Mouse (Mus musculus) midbrain, embryonic 15.5 days (tissue): ENCODE measurements around the gene Lipa. TPM values are rescaled to one million over a fixed set of nuclear protein-coding genes. Genes with fewer than 3 reads are reported as not detected.

Source experiments
- ATAC-seq: fragments of 200-750 bp; cut with Nextera tagmentation; replicated peaks from 2 replicates; pipeline ENCODE4 v1.8.0; 2017; ENCODE audit warnings: moderate TSS enrichment
- H3K27ac ChIP-seq: fragments of 300-500 bp; sonication (generic); 2 replicates; pipeline ENCODE4 v1.5.1; 2015; ENCODE audit warnings: mild to moderate bottlenecking, inconsistent platforms
- H3K27me3 ChIP-seq: fragments of 300-500 bp; sonication (generic); replicated peaks from 2 replicates; pipeline ENCODE4 v1.6.1; 2015; ENCODE audit warnings: inconsistent platforms
- H3K36me3 ChIP-seq: fragments of 300-500 bp; sonication (generic); replicated peaks from 2 replicates; pipeline ENCODE4 v1.6.1; 2015; ENCODE audit warnings: inconsistent platforms
- H3K4me1 ChIP-seq: fragments of 300-500 bp; sonication (generic); 2 replicates; pipeline ENCODE4 v1.6.1; 2015; ENCODE audit warnings: inconsistent platforms
- H3K4me2 ChIP-seq: fragments of 300-500 bp; sonication (generic); 2 replicates; pipeline ENCODE4 v1.6.1; 2015; ENCODE audit warnings: inconsistent platforms, mild to moderate bottlenecking, moderate library complexity
- H3K4me3 ChIP-seq: fragments of 300-500 bp; sonication (generic); 2 replicates; pipeline ENCODE4 v1.5.1; 2015; ENCODE audit warnings: mild to moderate bottlenecking, inconsistent platforms
- H3K9ac ChIP-seq: fragments of 300-500 bp; sonication (generic); 2 replicates; pipeline ENCODE4 v1.6.1; 2015; ENCODE audit warnings: mild to moderate bottlenecking, inconsistent platforms
- H3K9me3 ChIP-seq: fragments of 300-500 bp; sonication (generic); 2 replicates; pipeline ENCODE4 v1.6.1; 2016; ENCODE audit warnings: inconsistent platforms
- WGBS: fragments of 180-500 bp; shearing (Covaris S2); methylation state at CpG from one replicate; pipeline ENCODE4 v1.1.7; 2015; ENCODE audit warnings: mixed read lengths; 5-methylcytosine and 5-hydroxymethylcytosine counted together
- polyA plus RNA-seq: library from polyadenylated mRNA; unstranded; fragments of >200 nt; fragmentation: Nextera tagmentation; extraction: Ambion mirVana; gene quantifications from 2 replicates; pipeline ENCODE4 v1.2.1, GENCODE M21; 2015

Gene Lipa
- polyA plus RNA-seq = 22.8 and 24.0 TPM in 2 replicates

DNA sequence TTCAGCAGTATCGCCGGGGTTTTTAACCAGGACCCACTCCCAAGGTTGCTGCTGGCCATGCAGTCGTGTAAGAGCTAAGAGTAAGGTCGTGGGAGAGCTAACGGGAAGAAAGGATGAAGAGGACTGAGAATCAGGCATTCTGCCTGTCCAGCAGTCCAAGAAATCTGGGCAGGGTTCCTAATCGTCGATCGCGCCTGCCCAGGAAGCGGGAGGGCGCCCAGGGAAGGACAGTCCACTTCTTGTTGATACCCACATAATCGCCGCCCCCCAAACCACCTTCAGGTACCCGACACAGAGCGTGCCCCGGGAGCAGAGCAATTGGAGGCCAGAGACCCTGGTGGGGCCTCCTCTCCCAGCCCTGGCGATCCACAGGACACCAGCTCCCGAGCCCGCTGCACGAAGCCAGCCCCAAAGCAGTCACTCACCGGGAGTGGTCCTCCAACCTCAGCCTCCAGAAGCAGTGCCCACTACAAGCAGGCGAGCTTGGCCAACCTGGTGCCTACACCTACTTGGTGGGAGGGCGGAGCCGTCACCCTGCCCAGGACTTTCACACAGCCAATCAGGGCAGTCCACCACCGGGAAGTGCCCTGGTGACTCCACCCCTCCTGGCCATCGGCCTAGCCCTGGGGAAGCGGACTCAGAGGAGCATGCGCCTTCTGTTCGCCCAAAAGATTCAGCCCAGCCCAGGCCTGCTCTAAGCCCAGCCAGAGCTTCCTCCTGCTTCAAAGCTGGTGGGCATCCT, at the start of gene Lipa:
TSS of gene Lipa (minus strand) at position 534 of the 742 bp plus-strand sequence.
- WGBS = under 1% methylated on average over 28 of the region's 29 CpGs
- H3K36me3 ChIP-seq = no peaks in the 10 kb centered on the region
- peak within 1 kb of the TSS; percentile 77 for H3K4me3 ChIP-seq
- H3K9me3 ChIP-seq = no peaks in the 10 kb centered on the region
- peak within 1 kb of the TSS; percentile 79 for H3K9ac ChIP-seq
- H3K27me3 ChIP-seq = no peaks in the 10 kb centered on the region
- H3K4me1 ChIP-seq = peaks cover 13% of the 10 kb centered on the region
- peak within 1 kb of the TSS; percentile 88 for H3K4me2 ChIP-seq
- peak; percentile 100 for ATAC-seq
- H3K27ac ChIP-seq = peak within 1 kb of the TSS; percentile 76

- Histone ChIP-seq H3K9me3 (no peaks in the 10 kb centered on the region), H3K36me3 (no peaks in the 10 kb centered on the region), H3K27ac (no peak overlapping the region), H3K9ac (no peak overlapping the region), H3K4me3 (no peak overlapping the region), H3K4me1 (no peaks in the 10 kb centered on the region; the same call in 1 of the 2 replicates), H3K4me2 (no peak overlapping the region), H3K27me3 (no peaks in the 10 kb centered on the region)
- ATAC-seq = no peak
- WGBS = 94% methylated on average over 5 of the region's 5 CpGs
These were observed 46.4 kb upstream of the Lipa start for GRCm38 (mm10) chr19:34573650-34574049.

- Histone ChIP-seq H3K9ac (no peak overlapping the region), H3K4me1 (no peaks in the 10 kb centered on the region; the same call in 1 of the 2 replicates), H3K27ac (no peak overlapping the region), H3K36me3 (no peaks in the 10 kb centered on the region), H3K9me3 (no peaks in the 10 kb centered on the region), H3K27me3 (no peaks in the 10 kb centered on the region), H3K4me2 (no peak overlapping the region), H3K4me3 (no peak overlapping the region)
- ATAC-seq = peak; percentile 63; the same call in 1 of the 2 replicates
- WGBS = 87% methylated on average over 1 of the region's 1 CpGs
These were observed 43.8 kb upstream of the Lipa start for GRCm38 (mm10) chr19:34571080-34571479.

DNA sequence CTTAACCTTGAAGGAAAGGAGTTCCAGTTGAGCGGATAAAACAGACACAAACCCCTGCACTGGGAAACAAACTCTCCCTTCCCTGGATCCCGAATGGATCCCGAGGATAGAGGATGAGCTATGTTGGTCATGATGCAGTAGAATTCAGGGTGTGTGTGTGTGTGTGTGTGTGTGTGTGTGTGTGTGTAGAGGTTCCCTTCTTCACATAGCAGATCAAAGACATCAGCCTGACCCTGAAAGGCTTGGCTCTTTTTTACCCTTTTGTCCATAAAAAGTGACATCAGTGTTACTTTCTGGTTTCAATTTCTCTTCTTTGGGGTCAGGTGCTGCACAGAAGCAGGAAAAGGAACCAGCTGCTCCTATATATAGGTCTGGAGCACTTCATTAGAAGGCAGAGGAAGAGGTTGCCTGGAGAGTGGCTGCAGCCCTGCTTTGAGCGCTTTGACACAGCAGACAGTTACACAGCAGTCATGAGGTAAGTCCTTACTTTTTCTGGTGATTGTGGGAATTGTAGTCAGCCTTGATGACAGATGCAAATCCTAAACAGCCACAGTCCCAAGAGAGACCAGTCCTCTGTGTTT, 42.7 kb upstream of the Lipa start:
- no peaks in the 10 kb centered on the region for H3K27me3 ChIP-seq
- 66% methylated on average over 4 of the region's 4 CpGs for WGBS
- H3K4me3 ChIP-seq = no peak overlapping the region
- no peak overlapping the region for H3K9ac ChIP-seq
- H3K4me2 ChIP-seq = no peak overlapping the region
- H3K4me1 ChIP-seq = no peaks in the 10 kb centered on the region; the same call in 1 of the 2 replicates
- 0 out of 2 replicates have a peak, but pooled peaks have one; percentile 30 for ATAC-seq
- no peaks in the 10 kb centered on the region for H3K9me3 ChIP-seq
- H3K36me3 ChIP-seq = no peaks in the 10 kb centered on the region
- no peak overlapping the region for H3K27ac ChIP-seq

- H3K9me3 ChIP-seq = no peaks in the 10 kb centered on the region
- no peaks in the 10 kb centered on the region for H3K36me3 ChIP-seq
- no peaks in the 10 kb centered on the region; the same call in 1 of the 2 replicates for H3K4me1 ChIP-seq
- H3K27me3 ChIP-seq = no peaks in the 10 kb centered on the region
- no peak overlapping the region for H3K4me2 ChIP-seq
- H3K9ac ChIP-seq = no peak overlapping the region
- no peak overlapping the region for H3K27ac ChIP-seq
- ATAC-seq = no peak
- 76% methylated on average over 7 of the region's 7 CpGs for WGBS
- no peak overlapping the region for H3K4me3 ChIP-seq
These were observed 42.0 kb upstream of the Lipa start for GRCm38 (mm10) chr19:34568988-34569895.

DNA sequence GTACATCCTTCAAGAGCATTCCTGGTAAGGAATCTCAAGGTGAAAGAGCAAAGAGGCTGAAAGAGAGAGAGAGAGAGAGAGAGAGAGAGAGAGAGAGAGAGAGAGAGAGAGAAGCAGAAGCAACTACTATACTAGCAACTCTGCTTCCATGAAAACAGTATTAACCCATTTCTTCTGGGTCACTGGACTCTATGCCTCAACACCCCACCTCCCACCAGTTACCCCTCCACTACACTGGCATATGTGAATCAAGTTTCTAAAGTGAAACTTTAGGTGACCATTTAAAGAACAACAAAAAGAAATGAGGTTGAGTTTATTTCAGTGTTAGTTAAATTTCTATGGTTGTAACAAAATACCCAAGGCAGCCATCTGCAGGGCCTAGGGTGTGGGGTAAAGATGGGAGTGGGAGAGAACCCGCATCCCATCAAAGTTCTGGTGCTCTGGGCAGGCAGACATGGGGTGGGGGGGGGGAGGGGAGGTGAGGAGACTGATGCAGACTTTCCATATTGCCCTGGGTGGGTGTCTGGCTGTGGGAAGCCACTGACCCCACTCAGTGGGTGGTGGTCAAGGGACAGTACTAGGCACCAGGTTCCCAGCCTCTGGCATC, 39.0 kb upstream of the Lipa start:
- H3K27me3 ChIP-seq = no peaks in the 10 kb centered on the region
- no peaks in the 10 kb centered on the region; the same call in 1 of the 2 replicates for H3K4me1 ChIP-seq
- no peaks in the 10 kb centered on the region for H3K9me3 ChIP-seq
- WGBS = 80% methylated on average over 1 of the region's 1 CpGs
- no peak for ATAC-seq
- no peak overlapping the region for H3K9ac ChIP-seq
- H3K36me3 ChIP-seq = no peaks in the 10 kb centered on the region
- H3K27ac ChIP-seq = no peak overlapping the region
- no peak overlapping the region for H3K4me2 ChIP-seq
- H3K4me3 ChIP-seq = no peak overlapping the region

GRCm38 (mm10) chr19:34562556-34562955, 35.3 kb upstream of the Lipa start:
- Histone ChIP-seq H3K4me3 (no peak overlapping the region), H3K9ac (no peak overlapping the region), H3K9me3 (no peaks in the 10 kb centered on the region), H3K27me3 (no peaks in the 10 kb centered on the region), H3K4me1 (peaks cover 2% of the 10 kb centered on the region; the same call in 1 of the 2 replicates), H3K4me2 (no peak overlapping the region), H3K36me3 (no peaks in the 10 kb centered on the region), H3K27ac (no peak overlapping the region)
- no peak for ATAC-seq

- H3K4me2 ChIP-seq = no peak overlapping the region
- no peaks in the 10 kb centered on the region for H3K9me3 ChIP-seq
- H3K4me1 ChIP-seq = peaks cover 2% of the 10 kb centered on the region; the same call in 1 of the 2 replicates
- no peaks in the 10 kb centered on the region for H3K27me3 ChIP-seq
- H3K9ac ChIP-seq = no peak overlapping the region
- WGBS = 73% methylated on average over 3 of the region's 3 CpGs
- no peak overlapping the region for H3K4me3 ChIP-seq
- H3K27ac ChIP-seq = no peak overlapping the region
- no peak for ATAC-seq
- no peaks in the 10 kb centered on the region for H3K36me3 ChIP-seq
These were observed 29.3 kb upstream of the Lipa start for GRCm38 (mm10) chr19:34556621-34557020.

- Histone ChIP-seq H3K4me3 (no peak overlapping the region), H3K4me2 (no peak overlapping the region), H3K4me1 (peaks cover 7% of the 10 kb centered on the region), H3K27ac (no peak overlapping the region), H3K27me3 (no peaks in the 10 kb centered on the region), H3K9me3 (no peaks in the 10 kb centered on the region), H3K9ac (no peak overlapping the region), H3K36me3 (no peaks in the 10 kb centered on the region)
- no peak for ATAC-seq
These were observed 26.8 kb upstream of the Lipa start for GRCm38 (mm10) chr19:34554061-34554460.

- Histone ChIP-seq H3K27ac (0 out of 2 replicates have a peak overlapping the region, but pooled peaks have one; percentile 15), H3K9me3 (no peaks in the 10 kb centered on the region), H3K9ac (no peak overlapping the region), H3K4me3 (no peak overlapping the region), H3K27me3 (no peaks in the 10 kb centered on the region), H3K4me2 (no peak overlapping the region), H3K4me1 (peaks cover 7% of the 10 kb centered on the region), H3K36me3 (no peaks in the 10 kb centered on the region)
- ATAC-seq = no peak
- 77% methylated on average over 3 of the region's 3 CpGs for WGBS
These were observed 26.2 kb upstream of the Lipa start for GRCm38 (mm10) chr19:34553522-34553921.

GRCm38 (mm10) chr19:34553021-34553420, 25.7 kb upstream of the Lipa start:
- Histone ChIP-seq H3K4me1 (peaks cover 7% of the 10 kb centered on the region), H3K4me3 (no peak overlapping the region), H3K27ac (no peak overlapping the region), H3K36me3 (no peaks in the 10 kb centered on the region), H3K9ac (no peak overlapping the region), H3K4me2 (peak overlapping the region; percentile 16; the same call in 1 of the 2 replicates), H3K27me3 (no peaks in the 10 kb centered on the region), H3K9me3 (no peaks in the 10 kb centered on the region)
- WGBS = 55% methylated on average over 6 of the region's 6 CpGs
- ATAC-seq = no peak

- Histone ChIP-seq H3K9ac (no peak overlapping the region), H3K4me1 (peaks cover 7% of the 10 kb centered on the region), H3K36me3 (no peaks in the 10 kb centered on the region), H3K27ac (no peak overlapping the region), H3K4me3 (no peak overlapping the region), H3K9me3 (no peaks in the 10 kb centered on the region), H3K27me3 (no peaks in the 10 kb centered on the region), H3K4me2 (0 out of 2 replicates have a peak overlapping the region, but pooled peaks have one; percentile 7)
- no peak for ATAC-seq
- 70% methylated on average over 5 of the region's 5 CpGs for WGBS
These were observed 24.7 kb upstream of the Lipa start for GRCm38 (mm10) chr19:34551981-34552380.
